Mouse (Mus musculus) forebrain, postnatal 0 days (tissue): ENCODE measurements at regions not wholly inside any gene's neighbourhood (a gene's known extent, or its start where the extent isn't known, plus 50 kb on each side); places are given as distances from the start of the nearest gene placed in this dataset.

Experiments used
- ATAC-seq: fragments of 200-750 bp; cut with Nextera tagmentation; 2 replicates; pipeline ENCODE4 v1.8.0; 2017; ENCODE audit warnings: mild to moderate bottlenecking, moderate library complexity
- DNase-seq: peaks from one replicate; pipeline ENCODE4 v3.0.0-alpha.2; 2015
- H3K27ac ChIP-seq: fragments of 300-500 bp; sonication (generic); 2 replicates; pipeline ENCODE4 v1.5.1; 2014; ENCODE audit warnings: low read depth, mild to moderate bottlenecking, antibody characterized with exemption, low read length, moderate library complexity, mixed read lengths
- H3K27me3 ChIP-seq: fragments of 300-500 bp; sonication (generic); 2 replicates; pipeline ENCODE4 v1.6.1; 2014; ENCODE audit warnings: mild to moderate bottlenecking, low read length, mixed read lengths; ENCODE audit not compliant: insufficient read depth
- H3K36me3 ChIP-seq: fragments of 300-500 bp; sonication (generic); 2 replicates; pipeline ENCODE4 v1.6.1; 2014; ENCODE audit warnings: mild to moderate bottlenecking, moderate library complexity; ENCODE audit not compliant: insufficient read depth
- H3K4me1 ChIP-seq: fragments of 300-500 bp; sonication (generic); 2 replicates; pipeline ENCODE4 v1.6.1; 2014; ENCODE audit warnings: antibody characterized with exemption; ENCODE audit not compliant: insufficient read depth
- H3K4me2 ChIP-seq: fragments of 300-500 bp; sonication (generic); 2 replicates; pipeline ENCODE4 v1.6.1; 2014; ENCODE audit warnings: low read depth, mild to moderate bottlenecking, moderate library complexity
- H3K4me3 ChIP-seq: fragments of 300-500 bp; sonication (generic); 2 replicates; pipeline ENCODE4 v1.5.1; 2014; ENCODE audit warnings: low read depth, low read length, mixed read lengths
- H3K9ac ChIP-seq: fragments of 300-500 bp; sonication (generic); 2 replicates; pipeline ENCODE4 v1.6.1; 2014; ENCODE audit warnings: mild to moderate bottlenecking
- H3K9me3 ChIP-seq: fragments of 300-500 bp; sonication (generic); 2 replicates; pipeline ENCODE4 v1.6.1; 2016; ENCODE audit warnings: low read length
- CTCF ChIP-seq: sonication (generic); IDR thresholded peaks from 2 replicates; pipeline ENCODE4 v1.5.1; 2016; ENCODE audit warnings: antibody characterized with exemption, control low read depth, low read depth
- WGBS: fragments of 180-500 bp; shearing (Covaris S2); extraction: QIAGEN DNeasy Blood & Tissue Kit; methylation state at CpG from one replicate; pipeline ENCODE4 v1.1.7; 2014; 5-methylcytosine and 5-hydroxymethylcytosine counted together

DNA sequence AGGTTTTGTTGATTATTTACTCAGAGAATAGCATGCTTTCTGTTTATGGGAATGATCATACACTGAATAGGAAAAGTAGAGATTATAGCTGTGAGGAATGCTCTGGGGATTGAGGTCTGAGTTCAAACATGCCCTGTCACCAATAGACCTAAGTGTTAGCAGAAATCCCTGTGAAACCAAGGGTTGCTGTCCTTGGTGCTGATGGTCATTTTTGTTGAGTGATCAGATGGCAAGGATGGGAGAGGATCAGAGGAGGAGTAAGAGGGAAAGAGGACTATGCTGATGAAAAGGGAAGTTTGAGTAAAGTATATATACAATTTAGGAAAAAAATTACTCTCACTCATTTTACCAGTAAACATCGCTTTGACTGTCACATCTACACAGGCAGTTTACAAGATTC lies 191.5 kb upstream of the Sel1l start:
- TF ChIP-seq CTCF = no peak
- Histone ChIP-seq H3K27ac (no peak overlapping the region), H3K4me2 (no peak overlapping the region), H3K9me3 (no peaks in the 10 kb centered on the region), H3K9ac (no peak overlapping the region), H3K27me3 (no peaks in the 10 kb centered on the region), H3K36me3 (no peaks in the 10 kb centered on the region), H3K4me1 (no peaks in the 10 kb centered on the region), H3K4me3 (no peak overlapping the region)
- DNase-seq (no peak), ATAC-seq (no peak)
- 76% methylated on average over 1 of the region's 1 CpGs for WGBS

DNA sequence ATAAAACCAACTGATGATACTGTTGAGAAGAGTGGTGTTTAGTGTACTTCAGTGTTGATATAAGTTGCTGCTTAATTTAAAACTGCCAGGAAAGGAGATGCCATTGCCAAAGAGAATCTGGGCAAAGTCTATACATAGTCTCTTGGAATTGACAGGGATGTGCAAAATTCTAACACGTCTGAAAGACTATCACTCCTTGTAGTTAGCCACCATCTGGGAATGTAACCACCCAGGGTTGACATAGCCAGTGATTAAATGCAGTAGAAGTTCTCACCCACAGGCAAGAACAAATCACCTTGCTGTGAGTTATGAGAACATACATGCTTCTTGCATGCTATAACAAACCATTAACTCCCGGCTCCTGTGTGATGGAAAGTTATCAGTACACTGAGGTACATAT lies 180.2 kb upstream of the Sel1l start:
- Histone ChIP-seq H3K9ac (no peak overlapping the region), H3K36me3 (no peaks in the 10 kb centered on the region), H3K9me3 (no peaks in the 10 kb centered on the region), H3K27ac (no peak overlapping the region), H3K4me1 (no peaks in the 10 kb centered on the region), H3K4me3 (no peak overlapping the region), H3K4me2 (no peak overlapping the region), H3K27me3 (no peaks in the 10 kb centered on the region)
- WGBS = 59% methylated on average over 2 of the region's 2 CpGs
- ATAC-seq (peak; percentile 63; the same call in 1 of the 2 replicates), DNase-seq (peak; percentile 27)
- no peak for TF ChIP-seq CTCF

DNA sequence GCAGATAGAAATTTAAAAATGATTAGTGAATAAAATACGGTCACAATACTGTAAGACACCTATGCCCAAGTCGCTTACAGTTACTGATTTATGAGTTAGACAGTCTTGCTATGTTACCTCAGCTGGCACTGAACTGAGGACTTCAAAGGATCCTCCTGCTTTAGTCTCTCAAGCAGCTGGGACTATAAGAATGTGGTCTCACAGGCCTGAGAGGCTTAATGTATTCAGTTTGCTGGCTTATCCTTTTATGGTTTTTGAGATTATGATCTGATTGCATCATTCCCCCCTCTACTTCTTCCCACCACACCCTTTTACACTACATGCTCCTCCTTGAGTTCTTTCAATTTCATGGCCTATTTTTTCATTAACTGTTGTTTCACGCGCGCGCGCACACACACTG lies 179.4 kb upstream of the Sel1l start:
- no peak for TF ChIP-seq CTCF

DNA sequence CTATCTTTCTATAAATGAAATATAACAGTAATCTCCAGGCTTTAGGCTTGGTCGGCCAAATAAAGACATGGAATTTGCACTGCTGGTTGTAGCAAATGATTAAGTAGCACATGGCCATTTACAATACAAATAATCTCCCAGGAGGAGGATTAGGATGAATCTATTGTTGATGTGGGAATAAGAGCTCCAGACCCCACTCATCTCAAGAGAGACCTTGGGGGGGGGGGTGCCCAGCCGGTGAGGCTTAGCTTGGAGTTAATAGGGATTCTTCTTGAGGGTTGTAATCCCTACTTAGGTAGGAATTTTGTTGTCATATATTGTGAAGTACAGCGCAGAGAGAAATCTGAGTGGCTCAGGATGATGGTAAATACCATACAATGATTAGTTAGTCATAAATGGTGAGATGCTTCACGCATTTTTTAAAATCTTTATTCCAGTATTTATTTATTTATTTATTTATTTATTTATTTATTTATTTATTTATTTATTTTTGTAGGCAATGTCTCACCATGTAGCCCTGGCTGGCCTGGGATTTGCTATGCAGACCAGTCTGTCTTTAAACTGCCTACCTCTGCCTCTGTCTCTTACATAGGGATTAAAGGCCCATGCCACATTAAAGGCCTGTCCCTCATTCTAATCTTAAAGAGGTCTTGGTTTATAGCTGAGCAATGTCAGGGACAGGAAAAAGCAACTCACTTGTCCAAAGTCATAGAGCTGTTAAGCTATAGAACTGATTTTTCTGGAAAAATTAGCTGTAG lies 175.7 kb upstream of the Sel1l start:
- Histone ChIP-seq H3K4me1 (no peaks in the 10 kb centered on the region), H3K27ac (no peak overlapping the region), H3K4me2 (no peak overlapping the region), H3K36me3 (no peaks in the 10 kb centered on the region), H3K9ac (no peak overlapping the region), H3K9me3 (no peaks in the 10 kb centered on the region), H3K4me3 (no peak overlapping the region), H3K27me3 (no peaks in the 10 kb centered on the region)
- ATAC-seq (no peak), DNase-seq (no peak)
- TF ChIP-seq CTCF = no peak
- WGBS = 51% methylated on average over 4 of the region's 4 CpGs

More for the DNA sequence above, 179.4 kb upstream of the Sel1l start:
- Histone ChIP-seq H3K27ac (no peak overlapping the region), H3K4me3 (no peak overlapping the region), H3K9me3 (no peaks in the 10 kb centered on the region), H3K4me1 (no peaks in the 10 kb centered on the region), H3K4me2 (no peak overlapping the region), H3K9ac (no peak overlapping the region), H3K36me3 (no peaks in the 10 kb centered on the region), H3K27me3 (no peaks in the 10 kb centered on the region)
- no peak for DNase-seq
- ATAC-seq = no peak
- 93% methylated on average over 7 of the region's 7 CpGs for WGBS

DNA sequence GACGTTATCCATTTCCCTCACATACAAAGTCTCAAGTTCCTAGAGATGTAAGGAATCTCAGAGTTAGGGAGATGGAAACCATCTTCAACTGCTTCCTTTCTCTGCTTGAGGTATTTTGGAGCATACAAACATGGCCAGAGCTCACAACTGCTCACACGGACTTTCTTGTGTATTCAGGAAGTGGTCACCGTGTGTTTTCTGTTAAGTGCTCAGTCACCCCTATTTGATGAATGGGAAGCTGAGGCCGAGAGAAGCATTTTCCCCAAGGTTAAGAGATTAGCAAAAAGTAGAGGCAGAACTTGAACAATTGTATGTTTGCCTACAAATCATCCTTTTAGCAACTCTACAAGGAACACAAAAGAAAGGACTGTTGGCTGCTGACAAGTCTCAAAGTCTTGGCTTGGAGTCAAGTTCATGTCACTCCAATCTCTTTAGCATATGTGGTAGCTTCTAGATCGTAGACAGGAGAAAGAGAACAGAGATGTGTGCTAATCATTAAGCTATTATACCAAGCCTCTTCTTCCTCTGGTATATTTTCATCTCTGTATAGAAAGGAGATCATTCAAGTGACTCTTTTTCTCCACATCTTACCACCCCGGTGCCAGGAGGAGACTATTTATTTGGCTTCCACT lies 170.8 kb upstream of the Sel1l start:
- WGBS = 37% methylated on average over 6 of the region's 6 CpGs
- no peaks in the 10 kb centered on the region for H3K4me1 ChIP-seq
- no peak for TF ChIP-seq CTCF
- no peak overlapping the region for H3K9ac ChIP-seq
- H3K36me3 ChIP-seq = no peaks in the 10 kb centered on the region
- DNase-seq (peak; percentile 25), ATAC-seq (no peak; the same call in 1 of the 2 replicates)
- no peak overlapping the region for H3K4me3 ChIP-seq
- H3K27ac ChIP-seq = no peak overlapping the region
- H3K9me3 ChIP-seq = no peaks in the 10 kb centered on the region
- H3K27me3 ChIP-seq = no peaks in the 10 kb centered on the region
- no peak overlapping the region for H3K4me2 ChIP-seq

DNA sequence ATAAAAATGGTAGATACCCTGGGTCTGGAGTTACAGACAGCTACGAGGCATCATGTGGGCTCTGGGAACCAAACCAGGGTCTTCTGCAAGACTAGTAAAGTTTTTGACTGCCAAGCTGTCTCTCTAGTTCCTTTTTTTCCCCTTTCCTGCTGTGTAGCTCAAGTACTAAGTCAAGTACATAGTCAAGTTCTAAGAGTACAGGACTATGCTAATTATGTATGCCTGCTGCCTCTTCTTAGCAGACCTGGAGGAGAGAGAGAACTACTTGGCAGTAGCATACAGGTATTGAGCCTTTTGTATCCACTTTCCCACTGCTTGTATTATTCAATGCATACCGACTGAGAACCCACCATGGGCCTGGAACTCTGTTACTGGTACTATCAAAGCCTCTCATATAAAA lies 166.4 kb upstream of the Sel1l start:
- H3K27ac ChIP-seq = no peak overlapping the region
- no peaks in the 10 kb centered on the region for H3K36me3 ChIP-seq
- TF ChIP-seq CTCF = no peak
- no peaks in the 10 kb centered on the region for H3K4me1 ChIP-seq
- no peaks in the 10 kb centered on the region for H3K27me3 ChIP-seq
- 83% methylated on average over 2 of the region's 2 CpGs for WGBS
- H3K9ac ChIP-seq = no peak overlapping the region
- DNase-seq (no peak), ATAC-seq (no peak)
- H3K4me2 ChIP-seq = no peak overlapping the region
- H3K4me3 ChIP-seq = no peak overlapping the region
- no peaks in the 10 kb centered on the region for H3K9me3 ChIP-seq

DNA sequence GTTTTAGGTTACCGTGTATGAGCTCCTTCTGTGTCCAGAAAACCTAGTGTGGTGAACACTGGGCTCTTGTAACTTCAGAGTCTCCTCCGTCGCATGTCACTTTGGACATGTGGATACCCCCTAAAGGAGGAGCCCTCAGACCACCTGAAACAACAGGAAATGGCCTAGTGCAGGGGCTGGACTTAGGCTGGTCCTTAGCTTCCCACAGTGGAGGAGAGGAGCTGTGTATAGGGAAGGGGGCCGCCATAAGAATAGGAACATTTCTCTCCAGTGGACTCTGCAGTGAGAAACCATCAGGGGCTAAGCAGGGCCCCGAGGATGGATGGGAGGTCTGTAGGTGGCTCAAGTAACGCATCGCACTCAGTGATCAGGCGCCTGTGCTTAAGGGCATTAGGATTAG lies 165.0 kb upstream of the Sel1l start:
- DNase-seq (no peak), ATAC-seq (no peak)
- H3K9ac ChIP-seq = no peak overlapping the region
- H3K4me1 ChIP-seq = no peaks in the 10 kb centered on the region
- no peaks in the 10 kb centered on the region for H3K27me3 ChIP-seq
- H3K9me3 ChIP-seq = no peaks in the 10 kb centered on the region
- H3K4me3 ChIP-seq = no peak overlapping the region
- no peak overlapping the region for H3K4me2 ChIP-seq
- H3K36me3 ChIP-seq = no peaks in the 10 kb centered on the region
- WGBS = 76% methylated on average over 8 of the region's 8 CpGs
- TF ChIP-seq CTCF = no peak
- H3K27ac ChIP-seq = no peak overlapping the region
